Mouse (Mus musculus): ENCODE results near the gene Camsap2.

Gene Camsap2

GRCm38 (mm10) chr1:136344281-136344680 is 1.6 kb downstream of the Camsap2 start:
- DNase-seq (ENCODE audit: low spot score), result no peak

GRCm38 (mm10) chr1:136343727-136344126 is 2.2 kb downstream of the Camsap2 start:
- no peak for DNase-seq (ENCODE audit: low spot score)

- DNase-seq (ENCODE audit: low spot score), result no peak
These were observed 5.4 kb downstream of the Camsap2 start for GRCm38 (mm10) chr1:136340541-136340940.

- no peak for DNase-seq (ENCODE audit: low spot score)
These were observed 11.2 kb downstream of the Camsap2 start for GRCm38 (mm10) chr1:136334743-136335142.

- DNase-seq (ENCODE audit: low spot score), result no peak
These were observed 12.4 kb downstream of the Camsap2 start for GRCm38 (mm10) chr1:136333512-136333911.

- DNase-seq (ENCODE audit: low spot score), result no peak
These were observed 12.8 kb downstream of the Camsap2 start for GRCm38 (mm10) chr1:136333071-136333470.

GRCm38 (mm10) chr1:136331836-136332235 is 14.1 kb downstream of the Camsap2 start:
- no peak for DNase-seq (ENCODE audit: low spot score)

- no peak for DNase-seq (ENCODE audit: low spot score)
These were observed 16.5 kb downstream of the Camsap2 start for GRCm38 (mm10) chr1:136329426-136329825.

- no peak for DNase-seq (ENCODE audit: low spot score)
These were observed 17.3 kb downstream of the Camsap2 start for GRCm38 (mm10) chr1:136328640-136329039.

- DNase-seq (ENCODE audit: low spot score), result no peak
These were observed 18.3 kb downstream of the Camsap2 start for GRCm38 (mm10) chr1:136327638-136328037.

- DNase-seq (ENCODE audit: low spot score), result no peak
These were observed 20.0 kb downstream of the Camsap2 start for GRCm38 (mm10) chr1:136325933-136326332.

GRCm38 (mm10) chr1:136322331-136322730 is 23.6 kb downstream of the Camsap2 start:
- no peak for DNase-seq (ENCODE audit: low spot score)

GRCm38 (mm10) chr1:136316317-136316716 is 29.6 kb downstream of the Camsap2 start:
- no peak for DNase-seq (ENCODE audit: low spot score)

GRCm38 (mm10) chr1:136309193-136309592 is 36.7 kb downstream of the Camsap2 start:
- DNase-seq (ENCODE audit: low spot score), result no peak

GRCm38 (mm10) chr1:136306424-136306823 is 39.5 kb downstream of the Camsap2 start:
- DNase-seq (ENCODE audit: low spot score), result no peak

- no peak for DNase-seq (ENCODE audit: low spot score)
These were observed 51.9 kb downstream of the Camsap2 start for GRCm38 (mm10) chr1:136293961-136294360.

GRCm38 (mm10) chr1:136289803-136290202 is 56.1 kb downstream of the Camsap2 start:
- no peak for DNase-seq (ENCODE audit: low spot score)

GRCm38 (mm10) chr1:136277366-136277765 is 68.5 kb downstream of the Camsap2 start:
- no peak for DNase-seq (ENCODE audit: low spot score)

GRCm38 (mm10) chr1:136268224-136268623 is 77.7 kb downstream of the Camsap2 start:
- DNase-seq (ENCODE audit: low spot score), result no peak

- DNase-seq (ENCODE audit: low spot score), result no peak
These were observed 79.8 kb downstream of the Camsap2 start for GRCm38 (mm10) chr1:136266127-136266526.

- no peak for DNase-seq (ENCODE audit: low spot score)
These were observed 82.5 kb downstream of the Camsap2 start for GRCm38 (mm10) chr1:136263355-136263754.

GRCm38 (mm10) chr1:136260635-136261238 is 85.2 kb downstream of the Camsap2 start, which contains the start of gene Gpr25:
Gpr25 (minus strand) TSS chr1:136260873.
- DNase-seq (ENCODE audit: low spot score), result no peak

- peak; percentile 55 for DNase-seq (ENCODE audit: low spot score)
These were observed 85.8 kb downstream of the Camsap2 start for GRCm38 (mm10) chr1:136259893-136260634.

GRCm38 (mm10) chr1:136259543-136259892 is 86.4 kb downstream of the Camsap2 start:
- DNase-seq (ENCODE audit: low spot score), result no peak

All from testis, postnatal 10 days (tissue).